Mouse (Mus musculus): ENCODE results near the gene 1700025C18Rik. TPM values are rescaled to one million over a fixed set of nuclear protein-coding genes. Genes with fewer than 3 reads are reported as not detected.

The 1700025C18Rik gene
- polyA plus RNA-seq (2012; rRNA removed) = not detected in 2 replicates

DNA sequence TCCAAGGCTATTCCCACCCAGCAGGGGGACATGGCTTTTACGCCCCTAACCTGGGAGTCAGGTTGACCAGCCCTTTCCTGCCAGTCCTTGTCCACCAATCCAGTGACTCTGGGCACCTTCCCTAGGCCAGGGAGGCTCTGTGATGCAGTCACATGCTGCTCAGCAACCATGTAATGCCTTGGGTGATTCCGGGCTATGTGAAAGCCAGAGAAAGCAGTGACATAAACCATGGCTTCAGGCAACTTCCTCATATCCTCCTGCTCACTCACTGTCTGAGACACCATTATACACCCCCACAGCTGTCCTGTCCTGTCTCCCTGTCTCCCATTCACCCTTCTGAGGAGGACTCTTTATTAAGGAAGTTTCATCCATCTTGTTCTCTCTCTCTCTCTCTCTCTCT is at the start of gene 1700025C18Rik:
Gene 1700025C18Rik, minus strand, starts transcription at position 101 of the 400 bp plus-strand sequence.
- WGBS = 65% methylated on average over 2 of the region's 2 CpGs
- no peak for DNase-seq (ENCODE audit: low read depth, low spot score)

DNA sequence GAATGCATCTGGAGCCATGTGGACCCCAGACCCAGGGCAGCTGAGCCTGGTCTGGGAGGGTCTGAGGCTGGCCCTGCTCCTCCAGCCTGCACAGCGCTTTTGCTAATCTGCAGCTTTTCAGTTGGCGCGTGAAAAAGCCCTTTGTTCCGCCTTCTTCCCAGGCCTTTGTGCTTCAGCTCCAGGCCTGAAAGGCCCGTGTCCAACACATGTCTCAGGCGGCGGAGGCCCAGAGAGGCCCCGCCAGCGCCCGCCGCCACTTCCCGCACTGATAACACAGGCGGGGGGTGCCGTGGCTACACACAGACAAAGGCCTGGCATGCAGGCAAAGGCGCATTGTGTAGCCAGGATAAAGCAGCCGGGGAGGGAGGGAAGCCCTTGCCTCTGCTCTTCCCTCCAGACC is 45.5 kb upstream of the 1700025C18Rik start:
- 30% methylated on average over 16 of the region's 16 CpGs for WGBS
- no peak for DNase-seq (ENCODE audit: low read depth, low spot score)

DNA sequence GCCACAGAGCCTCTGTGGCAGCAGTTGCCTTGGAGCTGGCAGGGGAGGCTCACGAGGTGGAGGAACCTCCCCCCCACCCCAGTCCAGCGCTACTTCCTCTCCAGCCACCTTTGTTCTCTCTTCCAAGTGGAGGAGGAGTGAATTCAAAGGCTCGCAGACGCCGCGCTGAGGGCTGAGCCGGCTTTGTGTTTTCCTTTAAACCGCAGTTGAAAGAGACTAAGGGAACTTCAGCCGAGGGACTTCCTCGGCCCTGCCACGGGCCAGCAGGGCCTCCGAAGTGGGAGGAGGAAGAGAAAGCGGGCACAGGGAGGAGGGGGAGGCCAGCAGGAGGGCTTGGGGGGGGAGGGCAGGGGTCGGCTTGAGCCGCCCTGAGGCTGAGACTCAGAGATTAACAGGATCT is 43.0 kb upstream of the 1700025C18Rik start:
- 3% methylated on average over 15 of the region's 15 CpGs for WGBS
- DNase-seq (ENCODE audit: low read depth, low spot score) = no peak

DNA sequence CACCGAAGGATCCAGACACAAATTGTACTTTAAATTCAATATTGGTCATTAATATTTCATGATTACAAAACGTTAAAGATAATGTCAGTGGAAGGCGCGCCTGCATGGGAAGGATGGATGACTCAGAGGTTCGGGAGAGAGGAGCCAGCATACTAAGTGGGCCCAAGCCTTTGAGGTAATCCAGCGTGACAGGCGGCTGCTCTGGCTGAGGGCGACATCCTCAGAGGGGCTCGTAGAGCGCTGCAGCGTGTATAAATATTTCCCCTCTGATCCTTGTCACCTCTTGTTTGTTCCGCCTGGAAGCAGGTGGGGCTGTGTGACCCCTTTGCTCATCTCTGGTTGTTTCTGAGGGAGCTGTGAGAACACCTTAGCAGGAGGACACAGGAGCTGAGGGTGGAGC is 40.9 kb upstream of the 1700025C18Rik start:
- DNase-seq (ENCODE audit: low read depth, low spot score) = no peak
- WGBS = 36% methylated on average over 12 of the region's 12 CpGs

DNA sequence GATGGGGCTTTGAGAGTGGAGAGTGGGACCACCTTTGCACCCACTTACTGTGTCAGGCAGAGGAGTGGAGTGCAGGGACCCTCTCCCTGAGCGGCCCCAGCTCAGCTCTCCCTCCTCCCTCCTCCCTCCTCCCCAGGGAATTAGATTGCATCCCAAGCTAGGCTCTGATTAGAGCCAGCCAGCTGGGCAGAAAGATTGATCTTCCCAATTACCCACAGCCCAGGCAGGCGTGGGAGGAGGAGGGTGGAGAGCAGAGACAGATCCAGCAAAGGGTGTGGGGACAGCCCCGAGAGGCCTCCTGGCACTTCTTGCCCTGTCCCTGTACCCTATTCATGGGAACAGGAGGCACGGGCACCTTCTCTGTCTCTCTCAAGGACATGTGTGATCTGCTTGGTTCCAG is 38.6 kb upstream of the 1700025C18Rik start:
- no peak for DNase-seq (ENCODE audit: low read depth, low spot score)
- WGBS = 56% methylated on average over 4 of the region's 4 CpGs

DNA sequence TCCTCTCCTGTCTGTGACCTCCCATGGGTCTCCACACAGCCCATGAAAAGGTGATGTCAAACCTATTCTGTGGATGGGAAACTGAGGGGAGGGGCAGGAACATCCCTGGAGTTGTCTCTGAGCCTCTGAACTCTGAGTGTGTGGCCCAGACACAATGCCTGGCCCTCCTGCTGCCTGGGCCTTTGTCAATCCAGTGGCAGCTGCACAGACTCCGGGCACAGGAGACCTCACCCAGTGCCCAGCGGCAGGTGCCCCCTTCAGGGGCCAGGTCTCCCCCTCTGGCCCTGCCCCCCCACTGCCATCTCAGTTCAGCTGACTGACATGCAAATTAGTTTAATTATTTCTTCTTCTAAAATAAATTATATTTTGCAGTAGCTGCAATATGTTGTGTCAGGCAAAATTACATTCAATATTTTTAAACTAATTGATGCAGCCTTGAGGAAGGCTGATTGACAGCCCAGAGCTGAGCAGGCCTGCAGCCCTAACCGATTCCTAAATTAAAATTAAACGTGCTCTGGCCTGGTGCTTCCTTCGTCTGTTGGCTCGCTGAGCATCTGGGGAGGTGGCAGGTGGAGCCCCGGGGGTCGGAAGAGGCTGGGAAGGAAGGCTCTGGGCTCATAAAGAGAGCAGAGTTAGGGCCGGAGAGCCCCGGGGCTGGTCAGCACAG is 36.5 kb upstream of the 1700025C18Rik start:
- DNase-seq (ENCODE audit: low read depth, low spot score) = no peak
- WGBS = 58% methylated on average over 10 of the region's 10 CpGs

DNA sequence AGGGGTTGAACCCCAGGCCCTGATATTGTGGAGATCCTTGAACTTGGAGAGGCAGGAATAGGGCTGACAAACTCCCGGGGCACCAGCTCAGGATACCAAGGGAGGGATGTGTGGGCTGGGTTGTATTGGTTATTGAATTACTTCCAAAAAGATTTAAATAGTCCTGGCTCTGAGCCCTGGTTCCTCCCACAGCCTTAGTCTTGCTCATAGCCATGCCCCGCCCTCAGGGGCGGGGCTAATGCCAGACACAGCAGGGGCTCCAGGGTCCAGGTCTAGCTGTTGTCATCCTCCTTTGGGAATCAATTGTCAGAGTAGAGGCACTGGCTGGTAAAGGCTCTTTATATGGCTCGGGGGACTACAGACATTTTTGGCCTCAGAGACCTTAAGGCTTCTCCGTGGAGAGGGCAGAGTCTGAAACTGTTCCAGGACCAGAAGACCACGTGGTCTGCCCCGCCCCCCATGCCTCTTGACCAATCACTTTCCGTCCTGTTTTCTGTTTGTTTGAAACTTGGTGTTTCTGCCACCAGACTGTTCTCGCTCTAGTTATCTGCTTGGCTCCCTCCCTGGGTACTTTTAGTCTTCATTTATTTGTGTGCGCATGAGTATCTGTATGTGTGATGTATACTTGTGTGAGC is 30.8 kb upstream of the 1700025C18Rik start:
- no peak for DNase-seq (ENCODE audit: low read depth, low spot score)
- 25% methylated on average over 10 of the region's 10 CpGs for WGBS

DNA sequence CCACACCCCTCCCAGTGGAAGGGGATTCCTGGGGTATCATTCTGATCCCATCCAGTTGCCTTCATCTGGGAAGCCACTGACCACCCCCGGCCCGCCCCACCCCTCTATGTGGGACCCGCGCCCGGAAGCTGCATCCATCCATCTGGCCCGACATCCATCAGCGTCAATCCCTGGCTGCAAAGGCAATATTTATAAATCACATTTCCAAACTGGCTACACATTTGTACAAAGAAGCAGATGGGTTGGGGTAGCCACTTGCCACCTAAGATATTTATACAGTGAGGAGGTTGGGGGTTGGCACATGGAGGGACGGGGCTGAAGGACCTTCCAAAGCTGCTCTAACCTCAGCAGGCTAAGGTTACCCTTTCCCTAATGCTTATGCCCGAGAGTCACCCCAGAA is 30.2 kb upstream of the 1700025C18Rik start:
- WGBS = 75% methylated on average over 9 of the region's 9 CpGs
- DNase-seq (ENCODE audit: low read depth, low spot score) = no peak

DNA sequence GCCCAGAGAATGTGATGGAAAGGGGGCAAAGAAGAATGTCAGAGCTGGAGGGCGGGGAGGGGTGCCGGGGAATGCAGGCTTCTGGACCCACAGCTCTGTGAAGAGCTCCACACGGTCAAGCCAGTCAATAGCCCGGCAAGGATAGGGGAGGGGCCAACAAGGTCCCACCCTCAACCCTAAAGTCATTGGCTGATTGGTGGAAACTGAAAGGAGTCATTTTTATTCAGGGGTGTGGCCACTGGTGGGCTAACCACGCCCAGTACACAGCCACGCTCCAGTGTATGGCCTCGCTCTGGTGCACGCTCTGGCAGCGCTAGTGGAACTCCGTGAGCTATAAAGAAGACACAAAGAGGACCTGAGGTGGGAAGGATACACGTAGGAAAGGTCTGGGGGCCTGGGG is 23.2 kb upstream of the 1700025C18Rik start:
- WGBS = 22% methylated on average over 11 of the region's 11 CpGs
- no peak for DNase-seq (ENCODE audit: low read depth, low spot score)

DNA sequence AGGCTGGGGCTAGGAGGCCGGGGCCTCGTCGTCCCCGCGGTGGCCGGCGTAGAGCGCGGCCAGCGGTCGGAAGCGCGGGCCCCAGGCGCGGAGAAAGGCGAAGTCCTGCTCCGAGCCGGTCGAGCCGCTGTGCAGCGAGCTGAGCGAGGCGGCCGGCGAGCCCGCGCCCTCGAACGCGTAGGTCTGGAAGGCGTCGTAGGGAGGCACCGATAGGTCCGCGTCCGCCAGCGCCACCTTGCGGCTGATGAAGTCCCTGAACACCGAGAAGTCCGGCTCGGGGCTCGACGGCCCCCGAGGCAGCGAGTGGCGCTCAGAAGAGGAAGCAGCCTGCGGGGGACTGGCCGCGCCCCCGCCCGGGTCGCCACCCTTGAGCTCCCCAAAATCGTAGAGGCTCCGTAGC is 21.6 kb upstream of the 1700025C18Rik start:
- 3% methylated on average over 54 of the region's 54 CpGs for WGBS
- peak; percentile 29 for DNase-seq (ENCODE audit: low read depth, low spot score)

DNA sequence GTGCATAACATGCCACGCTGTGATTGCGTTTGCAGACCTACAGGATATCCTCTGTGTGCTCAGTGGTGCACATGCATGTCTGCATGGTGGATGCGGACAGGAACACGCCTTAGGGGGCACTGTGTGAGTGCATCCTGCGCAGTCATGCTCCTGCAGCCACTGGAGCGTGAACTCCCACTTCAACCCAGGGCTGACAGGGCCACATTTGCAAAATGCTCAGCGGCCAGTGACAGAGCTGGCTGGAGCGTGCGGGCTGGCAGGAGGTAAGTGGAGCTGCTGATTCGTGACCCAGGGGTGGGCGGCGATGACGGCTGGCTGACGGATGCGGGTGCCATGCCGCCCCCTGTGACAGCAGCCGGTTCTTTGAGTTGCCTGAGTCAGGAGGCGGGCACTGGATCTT is 16.0 kb upstream of the 1700025C18Rik start:
- WGBS = 25% methylated on average over 18 of the region's 18 CpGs
- DNase-seq (ENCODE audit: low read depth, low spot score) = no peak

DNA sequence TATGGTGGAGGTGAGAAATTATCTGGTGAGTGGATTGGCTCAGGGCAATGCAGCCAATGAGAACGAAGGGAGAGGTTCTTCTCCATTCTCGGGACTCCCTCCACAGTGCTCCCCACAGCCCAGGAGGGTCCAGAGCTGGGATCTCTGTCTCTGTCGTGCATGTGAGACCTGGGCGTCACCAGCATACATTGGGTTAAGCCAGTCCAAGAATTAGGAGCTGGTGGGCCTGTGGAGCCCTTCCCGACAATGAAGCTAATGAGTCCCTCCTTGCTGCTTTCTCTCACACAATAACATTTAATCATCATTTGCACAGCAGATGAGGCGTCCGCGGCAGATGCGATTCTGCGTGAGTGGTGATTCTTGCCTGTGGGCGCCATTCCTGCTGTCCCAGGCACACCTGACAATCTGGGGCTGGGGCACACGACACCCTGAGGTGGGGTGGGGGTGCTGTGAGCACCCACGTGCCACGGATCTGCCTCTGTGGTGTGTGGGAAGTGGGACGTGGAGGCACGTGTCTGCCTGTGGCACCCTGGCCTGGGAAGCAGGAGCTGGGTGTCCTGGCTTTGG is 15.0 kb upstream of the 1700025C18Rik start:
- WGBS = 69% methylated on average over 16 of the region's 16 CpGs
- DNase-seq (ENCODE audit: low read depth, low spot score) = no peak

DNA sequence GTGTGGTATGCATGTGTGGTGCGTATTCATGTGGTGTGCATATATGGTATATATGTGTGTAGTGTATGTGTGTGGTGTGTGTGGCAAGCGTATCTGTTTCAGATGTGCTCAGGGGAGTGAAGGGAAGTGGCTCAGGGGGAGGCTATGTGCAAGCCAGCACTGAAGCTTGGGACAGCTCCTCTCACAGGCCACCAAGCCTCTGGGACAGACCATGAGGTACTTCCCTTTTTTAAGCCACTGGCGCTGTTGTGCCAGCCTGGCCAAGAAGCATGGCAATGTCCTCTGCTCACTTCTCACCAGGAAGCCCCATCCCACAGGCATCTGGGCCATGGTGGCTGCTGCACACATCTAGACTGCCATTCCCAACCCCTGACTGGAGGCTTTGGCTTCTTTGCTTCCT is 12.4 kb upstream of the 1700025C18Rik start:
- 70% methylated on average over 3 of the region's 3 CpGs for WGBS
- no peak for DNase-seq (ENCODE audit: low read depth, low spot score)

DNA sequence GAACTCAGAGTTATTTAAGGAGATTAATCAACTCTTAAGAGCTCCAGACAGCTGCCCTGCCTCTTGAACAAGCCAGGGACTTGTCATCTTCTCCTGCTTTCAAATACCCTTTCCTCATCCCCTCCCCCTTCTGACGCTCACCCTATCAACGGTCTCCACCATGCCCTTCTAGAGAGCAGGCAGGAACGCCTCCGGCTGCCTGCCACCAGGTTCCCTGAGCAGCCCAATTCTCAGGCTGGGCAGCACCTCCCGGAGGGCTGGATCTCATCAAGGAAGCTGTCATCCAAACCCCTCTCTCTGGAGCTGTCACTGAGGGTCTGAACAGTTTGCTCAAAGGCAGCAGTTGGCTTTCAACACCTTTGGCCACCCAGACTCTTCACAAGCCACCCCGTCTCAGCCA is 10.2 kb upstream of the 1700025C18Rik start:
- DNase-seq (ENCODE audit: low read depth, low spot score) = no peak
- 9% methylated on average over 6 of the region's 6 CpGs for WGBS

DNA sequence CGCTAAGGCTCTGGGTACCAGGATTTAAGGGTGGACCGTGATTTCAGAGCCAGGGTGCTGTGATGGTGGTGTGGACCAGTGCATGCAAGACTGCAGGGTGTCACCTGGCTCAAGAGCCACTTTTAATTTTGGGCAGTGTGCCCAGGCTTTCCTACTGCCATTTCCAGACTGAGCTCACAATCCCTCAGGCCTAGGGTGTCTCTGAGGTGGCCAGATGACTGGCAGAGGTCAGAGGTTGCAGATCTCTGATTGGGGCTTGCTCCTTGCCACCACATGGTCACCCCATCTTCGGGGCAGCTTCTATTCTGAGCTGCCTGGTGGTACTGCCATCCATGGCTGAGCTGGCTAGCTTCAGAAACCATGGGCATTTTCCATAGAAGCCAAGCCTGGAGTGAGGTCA is 8.3 kb upstream of the 1700025C18Rik start:
- no peak for DNase-seq (ENCODE audit: low read depth, low spot score)
- WGBS = 71% methylated on average over 3 of the region's 3 CpGs

DNA sequence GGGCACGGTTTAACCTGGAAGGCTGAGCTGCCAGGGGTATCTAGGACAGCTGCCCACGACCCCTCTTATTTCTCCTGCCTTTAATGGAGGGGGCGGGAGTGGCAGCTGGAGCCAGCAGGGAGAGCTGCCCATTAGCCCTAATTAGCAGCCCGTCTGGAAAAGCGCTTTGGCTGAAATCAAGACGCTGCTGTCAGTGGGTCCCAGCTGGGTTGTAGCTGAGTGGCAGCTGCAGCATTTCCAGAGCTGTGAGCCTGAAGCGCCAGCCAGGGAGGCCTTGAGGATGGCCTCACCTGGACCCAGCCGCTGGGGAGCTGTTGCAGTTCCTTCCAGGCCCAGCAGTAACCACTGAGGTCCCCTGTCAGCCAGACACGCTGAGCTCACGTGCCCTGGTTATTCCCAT is 5.8 kb upstream of the 1700025C18Rik start:
- no peak for DNase-seq (ENCODE audit: low read depth, low spot score)
- 26% methylated on average over 10 of the region's 10 CpGs for WGBS

DNA sequence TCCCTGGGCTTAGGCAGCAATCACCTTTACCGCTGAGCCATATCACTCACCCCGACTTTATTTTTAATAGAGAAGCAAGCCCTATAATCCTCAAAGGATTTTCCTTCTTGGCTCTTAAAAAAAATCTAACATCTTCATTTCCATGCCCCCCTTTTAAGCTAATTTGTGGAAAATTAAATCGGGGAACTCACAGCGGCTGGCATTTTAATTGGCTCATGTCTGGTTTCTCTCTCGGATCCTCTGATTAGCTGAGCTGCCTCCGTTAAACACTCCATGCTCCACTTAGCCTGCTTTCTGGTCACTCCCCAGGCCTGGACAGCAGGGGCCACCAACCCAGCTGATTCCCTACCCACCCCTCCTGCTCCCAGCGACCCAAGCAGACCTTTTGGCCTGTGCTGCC is 1.8 kb upstream of the 1700025C18Rik start:
- WGBS = 73% methylated on average over 7 of the region's 7 CpGs
- DNase-seq (ENCODE audit: low read depth, low spot score) = no peak

DNA sequence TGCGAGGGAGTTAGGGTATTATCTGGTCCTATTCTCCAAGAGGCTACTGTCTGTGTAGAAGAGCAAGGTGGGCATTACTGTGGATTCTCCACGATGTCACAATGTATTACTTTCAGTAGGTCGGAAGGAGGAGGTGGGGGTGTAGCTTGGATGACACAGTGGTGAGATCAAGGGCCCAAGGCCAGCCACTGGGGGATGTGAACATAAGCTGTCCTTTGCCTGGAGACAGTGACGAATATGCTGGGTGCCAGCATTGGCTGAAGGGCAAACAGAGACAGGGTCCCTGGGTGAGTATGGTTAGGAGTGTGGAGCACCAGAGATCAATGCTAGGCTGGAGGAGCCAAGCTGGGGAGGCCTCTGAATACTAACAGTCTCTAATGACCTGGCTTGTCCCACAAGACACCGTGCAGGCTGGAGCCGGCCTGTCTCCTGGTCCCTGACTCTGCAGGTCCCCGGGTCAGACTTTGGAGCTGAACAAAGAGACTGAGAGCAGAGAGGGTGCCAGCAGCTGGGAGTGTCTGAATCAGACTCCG is 949 bp upstream of the 1700025C18Rik start:
- no peak for DNase-seq (ENCODE audit: low read depth, low spot score)
- 68% methylated on average over 8 of the region's 8 CpGs for WGBS

DNA sequence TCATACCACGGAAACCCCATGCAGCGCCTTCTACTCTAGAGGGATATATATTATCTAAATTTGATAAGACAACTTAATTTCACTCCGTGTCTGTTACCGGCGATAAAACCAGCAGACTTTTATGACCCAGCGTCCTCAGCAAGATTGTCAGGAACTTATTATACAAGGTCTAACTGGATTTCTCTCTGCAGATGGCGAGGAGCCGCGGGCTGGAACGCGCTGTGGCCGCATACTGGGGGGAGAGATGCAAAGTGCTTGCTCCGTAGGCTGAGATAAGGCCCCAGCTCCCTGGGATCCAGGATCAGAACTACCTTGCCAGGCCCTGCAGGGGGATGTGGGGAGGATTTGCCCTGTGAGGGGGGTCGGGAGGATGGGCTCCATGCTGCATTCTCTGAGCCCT is 1.1 kb downstream of the 1700025C18Rik start:
- WGBS = 30% methylated on average over 14 of the region's 14 CpGs
- no peak for DNase-seq (ENCODE audit: low read depth, low spot score)

DNA sequence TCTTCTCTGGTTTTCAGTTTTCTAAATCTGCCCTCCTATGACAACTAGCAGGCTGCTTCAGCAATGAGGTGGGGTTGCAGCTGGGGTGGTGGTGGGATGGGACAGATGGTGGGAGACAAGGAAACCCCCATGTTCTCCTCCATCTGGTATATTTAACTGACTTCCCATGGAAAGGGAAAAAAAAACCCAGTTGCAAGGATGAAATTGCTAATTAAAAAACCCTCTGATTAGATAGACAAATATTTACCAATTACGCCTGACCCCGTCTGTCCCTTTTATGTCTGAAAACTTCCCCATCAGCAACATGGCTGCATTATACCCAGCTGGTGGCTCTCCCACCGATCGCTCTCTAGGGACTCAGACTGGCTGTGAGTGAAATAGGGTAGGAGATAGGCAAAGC is 3.9 kb downstream of the 1700025C18Rik start:
- WGBS = 49% methylated on average over 4 of the region's 4 CpGs
- no peak for DNase-seq (ENCODE audit: low read depth, low spot score)

DNA sequence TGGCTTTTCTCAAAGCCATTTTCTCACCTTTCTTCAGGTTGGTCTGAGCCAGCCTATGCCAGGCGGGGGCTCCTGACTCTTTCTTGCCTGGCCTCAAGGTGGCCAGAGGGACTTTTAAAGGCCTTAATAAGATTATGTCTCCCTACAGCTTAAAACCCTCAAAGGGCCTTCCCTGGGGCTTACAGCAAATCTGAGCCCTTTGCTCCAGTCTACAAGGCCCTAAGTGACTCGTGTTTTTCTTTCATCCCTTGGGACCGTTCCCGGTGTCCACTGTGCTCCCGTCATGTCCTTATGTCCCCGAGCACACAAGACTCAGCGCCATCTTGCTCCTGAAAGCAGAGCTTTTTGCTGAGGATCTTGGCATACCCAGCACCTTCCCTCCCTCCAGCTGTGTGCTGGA is 9.3 kb downstream of the 1700025C18Rik start:
- DNase-seq (ENCODE audit: low read depth, low spot score) = no peak
- 20% methylated on average over 7 of the region's 7 CpGs for WGBS

All from large intestine, adult 2 months (tissue).